Mouse (Mus musculus) liver, embryonic 15.5 days (tissue): ENCODE data around the gene Tmem39a. TPM values are rescaled to one million over a fixed set of nuclear protein-coding genes. Genes with fewer than 3 reads are reported as not detected.
A peak's percentile ranks its signal among the peaks of the same experiment; 100 is the strongest.

Source experiments
- ATAC-seq: fragments of 200-750 bp; cut with Nextera tagmentation; 2 replicates; pipeline ENCODE4 v1.8.0; 2017; ENCODE audit warnings: moderate number of reproducible peaks, mild to moderate bottlenecking, moderate library complexity; ENCODE audit not compliant: insufficient read depth
- H3K27ac ChIP-seq: fragments of 300-500 bp; sonication (generic); replicated peaks from 2 replicates; pipeline ENCODE4 v1.5.1; 2015; ENCODE audit warnings: mild to moderate bottlenecking, inconsistent platforms
- H3K27me3 ChIP-seq: fragments of 300-500 bp; sonication (generic); 2 replicates; pipeline ENCODE4 v1.6.1; 2015; ENCODE audit warnings: mild to moderate bottlenecking, inconsistent platforms
- H3K36me3 ChIP-seq: fragments of 300-500 bp; sonication (generic); replicated peaks from 2 replicates; pipeline ENCODE4 v1.6.1; 2015; ENCODE audit warnings: moderate library complexity, mild to moderate bottlenecking, inconsistent platforms
- H3K4me1 ChIP-seq: fragments of 300-500 bp; sonication (generic); replicated peaks from 2 replicates; pipeline ENCODE4 v1.6.1; 2015; ENCODE audit warnings: inconsistent platforms
- H3K4me2 ChIP-seq: fragments of 300-500 bp; sonication (generic); 2 replicates; pipeline ENCODE4 v1.6.1; 2015; ENCODE audit warnings: moderate library complexity, mild to moderate bottlenecking, inconsistent platforms
- H3K4me3 ChIP-seq: fragments of 300-500 bp; sonication (generic); replicated peaks from 2 replicates; pipeline ENCODE4 v1.5.1; 2015; ENCODE audit warnings: mild to moderate bottlenecking, inconsistent platforms
- H3K9ac ChIP-seq: fragments of 300-500 bp; sonication (generic); 2 replicates; pipeline ENCODE4 v1.6.1; 2015; ENCODE audit warnings: moderate library complexity, mild to moderate bottlenecking, inconsistent platforms
- H3K9me3 ChIP-seq: fragments of 300-500 bp; sonication (generic); replicated peaks from 2 replicates; pipeline ENCODE4 v1.6.1; 2016; ENCODE audit warnings: inconsistent platforms
- WGBS: fragments of 180-500 bp; shearing (Covaris S2); methylation state at CpG from one replicate; pipeline ENCODE4 v1.1.7; 2015; ENCODE audit warnings: mixed read lengths; ENCODE audit not compliant: insufficient replicate concordance; 5-methylcytosine and 5-hydroxymethylcytosine counted together
- polyA plus RNA-seq: library from polyadenylated mRNA; unstranded; fragments of >200 nt; fragmentation: Nextera tagmentation; extraction: Ambion mirVana; gene quantifications from 2 replicates; pipeline ENCODE4 v1.2.1, GENCODE M21; 2015

Gene Tmem39a
- polyA plus RNA-seq, 1 experiment from 2014 or later: 31.4 TPM

DNA sequence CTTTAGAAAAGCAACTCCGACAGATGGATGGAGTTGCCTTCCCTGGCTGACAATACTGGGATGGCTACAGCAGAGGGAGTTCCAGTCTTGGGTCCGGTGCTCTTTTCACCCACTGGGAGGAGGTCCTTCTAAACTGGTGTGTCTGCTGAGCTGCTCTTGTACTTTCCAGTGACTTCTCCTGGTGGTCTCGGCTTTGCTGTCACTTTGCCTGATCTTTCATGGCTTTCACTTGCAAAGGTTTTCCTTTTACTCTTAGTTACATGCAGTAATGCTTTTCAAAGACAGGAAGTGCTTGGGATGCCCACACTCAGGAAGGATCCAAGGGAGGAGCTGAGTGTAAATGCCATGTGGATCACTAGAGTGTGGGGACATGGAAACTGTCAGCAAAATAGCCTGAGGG, 33.0 kb downstream of the Tmem39a start:
- Histone ChIP-seq H3K4me1 (no peaks in the 10 kb centered on the region), H3K27me3 (no peaks in the 10 kb centered on the region), H3K9me3 (no peaks in the 10 kb centered on the region), H3K9ac (no peak overlapping the region), H3K4me2 (no peak overlapping the region), H3K27ac (no peak overlapping the region), H3K36me3 (peaks cover 57% of the 10 kb centered on the region), H3K4me3 (no peak overlapping the region)
- no peak for ATAC-seq
- WGBS: 59% methylated on average over 3 of the region's 3 CpGs

DNA sequence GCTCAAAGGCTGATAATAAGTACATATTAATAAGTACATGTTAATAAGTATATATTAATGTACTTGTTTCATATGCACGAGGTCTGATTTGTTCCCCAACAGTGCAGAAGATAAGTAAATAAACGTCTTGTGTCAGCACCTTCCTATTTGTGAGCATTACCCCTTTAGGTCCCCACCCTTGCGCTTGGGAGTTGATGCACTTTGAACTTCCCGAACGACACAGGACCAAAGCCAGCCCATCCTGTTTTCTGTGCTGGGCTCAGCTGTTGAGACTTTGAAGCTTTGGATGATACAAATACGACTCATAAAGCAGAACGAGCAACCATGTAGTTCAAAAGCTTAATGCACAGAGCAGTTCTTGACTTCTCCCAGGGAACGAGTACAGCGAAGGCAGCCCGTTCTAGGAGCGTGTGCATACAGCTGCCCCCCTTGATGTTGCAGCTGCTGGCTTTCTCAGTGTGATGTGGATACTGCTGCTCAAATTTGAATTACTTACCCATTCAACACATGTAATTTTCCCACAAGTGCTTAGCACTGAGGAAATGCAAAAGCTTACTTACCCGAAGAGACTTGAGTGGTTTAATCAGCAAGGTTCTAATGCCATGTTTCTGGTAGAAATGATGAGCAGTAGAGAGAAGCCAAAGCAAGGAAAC, 33.7 kb downstream of the Tmem39a start:
- Histone ChIP-seq H3K4me3 (no peak overlapping the region), H3K9ac (no peak overlapping the region), H3K9me3 (no peaks in the 10 kb centered on the region), H3K4me1 (no peaks in the 10 kb centered on the region), H3K36me3 (peaks cover 51% of the 10 kb centered on the region), H3K27ac (no peak overlapping the region), H3K4me2 (no peak overlapping the region), H3K27me3 (no peaks in the 10 kb centered on the region)
- no peak for ATAC-seq
- WGBS: 76% methylated on average over 12 of the region's 12 CpGs

DNA sequence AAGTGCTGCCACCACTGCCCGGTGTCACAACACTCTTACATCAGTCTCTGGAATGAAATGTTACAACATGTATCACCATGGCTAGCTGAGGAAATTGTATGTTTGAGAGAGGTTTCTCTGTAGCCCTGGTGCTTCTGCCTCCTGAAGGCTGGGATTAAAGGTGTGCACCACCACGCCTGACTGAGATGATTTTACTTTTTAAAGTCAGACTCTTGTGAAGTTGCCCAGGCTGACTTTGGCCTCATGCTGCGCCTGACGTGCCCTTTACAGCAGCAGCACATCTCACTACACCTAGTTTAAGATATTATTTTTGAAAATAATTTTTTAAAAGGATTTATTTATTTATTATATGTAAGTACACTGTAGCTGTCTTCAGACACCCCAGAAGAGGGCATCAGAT, 34.4 kb downstream of the Tmem39a start:
- no peak overlapping the region for H3K27ac ChIP-seq
- 69% methylated on average over 4 of the region's 4 CpGs for WGBS
- H3K4me3 ChIP-seq: no peak overlapping the region
- no peaks in the 10 kb centered on the region for H3K27me3 ChIP-seq
- peaks cover 43% of the 10 kb centered on the region for H3K36me3 ChIP-seq
- no peak for ATAC-seq
- no peak overlapping the region for H3K9ac ChIP-seq
- H3K4me2 ChIP-seq: no peak overlapping the region
- H3K9me3 ChIP-seq: no peaks in the 10 kb centered on the region
- no peaks in the 10 kb centered on the region for H3K4me1 ChIP-seq

DNA sequence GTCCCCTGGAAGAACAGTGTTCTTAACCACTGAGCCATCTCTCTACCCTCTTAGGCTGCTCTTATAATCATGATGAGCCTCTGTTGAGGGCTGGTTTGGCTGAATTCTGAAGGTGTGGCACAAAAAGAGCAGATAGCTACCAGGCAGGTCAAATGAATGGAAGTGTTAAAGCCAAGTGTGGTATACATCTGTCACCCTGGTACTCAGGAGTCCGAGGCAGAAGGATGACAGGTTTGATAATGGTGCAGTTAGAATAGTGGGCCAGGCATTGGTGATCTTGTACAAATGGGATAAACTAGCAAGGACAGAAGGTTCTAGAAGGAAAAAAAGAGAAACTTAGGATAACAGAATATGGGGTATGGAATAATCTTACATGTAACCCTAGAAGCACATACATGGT, 35.9 kb downstream of the Tmem39a start:
- no peak overlapping the region for H3K4me2 ChIP-seq
- H3K9me3 ChIP-seq: no peaks in the 10 kb centered on the region
- no peak overlapping the region for H3K4me3 ChIP-seq
- H3K27me3 ChIP-seq: no peaks in the 10 kb centered on the region
- H3K27ac ChIP-seq: no peak overlapping the region
- no peaks in the 10 kb centered on the region for H3K4me1 ChIP-seq
- peaks cover 29% of the 10 kb centered on the region for H3K36me3 ChIP-seq
- H3K9ac ChIP-seq: no peak overlapping the region
- no peak for ATAC-seq
- 57% methylated on average over 1 of the region's 1 CpGs for WGBS

DNA sequence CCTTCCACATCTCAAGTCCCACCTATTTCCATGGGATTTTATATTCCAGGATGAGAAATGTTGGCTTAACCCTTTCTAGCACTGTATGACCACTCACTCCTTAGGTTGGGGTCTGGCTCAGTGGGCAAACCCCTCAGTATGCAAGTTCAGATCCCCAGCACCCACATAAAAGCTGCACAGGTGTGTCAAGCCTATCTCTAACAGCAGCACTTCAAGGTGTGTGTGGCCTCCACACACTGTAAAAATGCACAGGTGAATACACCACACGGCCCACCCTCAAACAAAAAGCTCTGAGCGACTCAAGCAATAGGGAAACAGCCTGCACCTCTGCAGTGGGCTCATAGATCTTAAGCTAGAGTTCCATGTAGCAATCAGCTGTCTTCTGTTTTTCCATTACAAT, 37.6 kb downstream of the Tmem39a start:
- WGBS: 68% methylated on average over 2 of the region's 2 CpGs
- no peak overlapping the region for H3K27ac ChIP-seq
- no peak overlapping the region for H3K4me2 ChIP-seq
- no peaks in the 10 kb centered on the region for H3K4me1 ChIP-seq
- H3K9me3 ChIP-seq: no peaks in the 10 kb centered on the region
- peaks cover 20% of the 10 kb centered on the region for H3K36me3 ChIP-seq
- H3K9ac ChIP-seq: no peak overlapping the region
- no peaks in the 10 kb centered on the region for H3K27me3 ChIP-seq
- no peak for ATAC-seq
- H3K4me3 ChIP-seq: no peak overlapping the region

DNA sequence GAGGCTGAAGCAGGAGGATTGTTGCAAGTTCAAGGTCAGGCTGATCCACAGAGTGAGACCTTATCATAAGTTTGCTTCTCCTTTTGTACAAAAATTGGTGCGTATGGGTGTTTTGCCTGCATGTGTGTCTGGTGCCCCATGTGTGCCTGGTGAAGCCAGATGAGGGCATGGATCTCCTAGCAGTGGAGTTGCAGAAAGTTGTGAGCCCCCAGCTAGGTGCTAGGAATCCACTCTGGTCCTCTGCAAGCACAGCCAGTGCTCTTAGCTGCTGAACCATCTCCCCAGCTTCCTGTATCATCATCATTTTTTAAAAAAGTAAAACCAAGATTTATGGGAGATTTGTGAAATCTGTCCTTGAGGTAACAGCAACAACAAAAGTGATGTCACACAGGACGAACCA, 38.2 kb downstream of the Tmem39a start:
- no peak for ATAC-seq
- H3K27ac ChIP-seq: no peak overlapping the region
- no peak overlapping the region for H3K4me3 ChIP-seq
- H3K9ac ChIP-seq: no peak overlapping the region
- H3K4me1 ChIP-seq: no peaks in the 10 kb centered on the region
- H3K27me3 ChIP-seq: no peaks in the 10 kb centered on the region
- no peaks in the 10 kb centered on the region for H3K9me3 ChIP-seq
- WGBS: 68% methylated on average over 2 of the region's 2 CpGs
- H3K4me2 ChIP-seq: no peak overlapping the region
- H3K36me3 ChIP-seq: peaks cover 15% of the 10 kb centered on the region

DNA sequence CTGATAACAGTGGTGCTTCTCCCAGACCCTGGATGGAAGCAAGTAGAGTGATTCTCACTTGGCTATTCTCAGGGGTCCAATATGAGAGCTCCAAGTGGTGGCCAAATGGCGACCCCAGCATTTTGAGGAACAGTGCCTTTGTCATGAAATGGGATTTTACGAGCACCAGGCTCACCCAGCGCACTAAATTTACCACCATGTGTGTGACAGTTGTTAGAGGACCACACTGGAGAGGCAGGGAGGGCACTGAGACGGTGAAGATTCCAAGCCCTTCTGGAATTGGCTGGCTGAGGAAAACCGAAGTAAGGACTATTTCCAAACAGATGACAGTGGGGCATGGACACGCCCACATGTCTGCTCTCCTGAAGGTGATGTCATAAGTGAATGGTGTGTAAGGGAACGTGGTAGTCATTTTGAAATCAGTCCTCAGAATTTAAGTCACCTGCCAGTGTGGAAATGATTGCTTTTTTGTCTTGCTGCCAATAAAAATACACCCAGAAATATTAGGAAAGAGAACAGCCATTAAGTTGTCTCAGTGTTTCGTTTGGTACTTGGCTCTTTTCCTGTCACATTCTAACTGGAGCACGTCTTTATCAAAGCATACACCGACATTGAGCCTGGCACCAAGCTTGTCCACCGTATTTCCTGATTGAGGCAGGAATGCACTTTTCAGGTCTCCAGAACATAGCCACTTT, 40.6 kb downstream of the Tmem39a start:
- Histone ChIP-seq H3K9ac (no peak overlapping the region), H3K9me3 (no peaks in the 10 kb centered on the region), H3K4me2 (no peak overlapping the region), H3K27ac (no peak overlapping the region), H3K27me3 (no peaks in the 10 kb centered on the region), H3K36me3 (no peaks in the 10 kb centered on the region), H3K4me3 (no peak overlapping the region), H3K4me1 (no peaks in the 10 kb centered on the region)
- ATAC-seq: no peak
- 52% methylated on average over 11 of the region's 11 CpGs for WGBS

DNA sequence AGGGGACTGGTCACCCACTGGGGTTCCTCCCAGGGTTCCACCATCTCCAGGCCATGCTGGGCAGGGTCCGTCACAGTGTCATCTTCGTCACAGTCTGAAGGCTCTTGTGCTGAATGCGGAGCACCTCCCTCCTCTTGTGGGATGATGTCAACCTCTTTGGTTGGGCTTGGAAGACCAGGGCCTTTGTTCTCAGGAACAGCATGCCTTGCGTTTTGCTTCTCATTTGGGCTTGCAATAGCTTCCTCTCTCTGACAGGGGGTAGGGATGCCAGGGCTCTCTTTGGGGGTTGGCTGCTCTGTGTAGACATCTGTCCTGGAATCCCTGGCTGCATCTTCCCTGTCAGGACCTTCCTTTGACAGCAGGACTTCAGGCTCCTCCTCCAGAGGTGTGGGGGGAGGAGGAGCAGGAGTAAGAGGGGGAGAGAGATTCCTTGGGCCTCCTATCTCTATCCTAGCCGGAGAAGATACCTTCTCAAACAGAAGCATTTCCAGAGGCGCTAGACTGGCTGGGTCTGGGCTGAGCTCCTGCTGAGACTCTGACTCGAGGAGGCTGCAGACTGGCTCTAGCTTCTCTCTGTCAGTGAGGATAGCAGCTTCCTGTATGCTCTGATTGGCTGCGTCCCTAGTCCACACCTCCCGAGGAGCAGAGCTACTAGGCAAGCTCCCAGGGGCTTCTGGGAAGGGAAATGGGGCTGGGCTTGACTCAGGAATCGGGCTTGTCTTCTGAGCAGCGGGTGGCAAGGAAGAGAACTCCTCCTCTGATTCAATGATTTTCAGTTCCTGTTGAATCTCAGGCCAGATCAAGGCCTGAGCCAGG, 44.7 kb downstream of the Tmem39a start:
- Histone ChIP-seq H3K27ac (no peak overlapping the region), H3K9me3 (no peaks in the 10 kb centered on the region), H3K4me1 (no peaks in the 10 kb centered on the region), H3K4me3 (no peak overlapping the region), H3K27me3 (no peaks in the 10 kb centered on the region), H3K4me2 (peak overlapping the region; percentile 18; the same call in 1 of the 2 replicates), H3K36me3 (no peaks in the 10 kb centered on the region), H3K9ac (no peak overlapping the region)
- ATAC-seq: no peak
- WGBS: 52% methylated on average over 11 of the region's 11 CpGs

DNA sequence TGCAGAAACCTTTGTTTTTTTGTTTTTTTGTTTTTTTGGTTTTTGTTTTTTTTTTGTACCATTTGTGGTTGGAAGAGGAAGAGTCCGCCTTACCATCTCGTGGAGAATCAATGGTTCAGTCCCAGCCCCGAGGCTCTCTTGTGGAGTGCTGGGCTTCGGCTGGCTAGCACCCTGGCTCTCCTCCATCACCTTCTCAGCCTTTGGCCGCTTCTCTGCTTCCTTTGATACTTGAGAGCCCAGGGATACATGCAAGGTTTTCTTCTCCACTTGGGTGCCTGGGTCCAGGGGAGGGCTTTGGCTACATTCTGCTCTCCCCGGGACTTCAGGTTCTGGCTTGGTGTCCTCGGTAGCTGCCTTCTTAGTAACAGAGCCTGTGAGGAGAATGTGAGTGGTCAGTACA, 48.0 kb downstream of the Tmem39a start:
- Histone ChIP-seq H3K36me3 (no peaks in the 10 kb centered on the region), H3K4me3 (no peak overlapping the region), H3K9me3 (no peaks in the 10 kb centered on the region), H3K9ac (no peak overlapping the region), H3K27me3 (no peaks in the 10 kb centered on the region), H3K4me1 (no peaks in the 10 kb centered on the region), H3K4me2 (no peak overlapping the region), H3K27ac (no peak overlapping the region)
- WGBS: 58% methylated on average over 7 of the region's 7 CpGs
- no peak for ATAC-seq

DNA sequence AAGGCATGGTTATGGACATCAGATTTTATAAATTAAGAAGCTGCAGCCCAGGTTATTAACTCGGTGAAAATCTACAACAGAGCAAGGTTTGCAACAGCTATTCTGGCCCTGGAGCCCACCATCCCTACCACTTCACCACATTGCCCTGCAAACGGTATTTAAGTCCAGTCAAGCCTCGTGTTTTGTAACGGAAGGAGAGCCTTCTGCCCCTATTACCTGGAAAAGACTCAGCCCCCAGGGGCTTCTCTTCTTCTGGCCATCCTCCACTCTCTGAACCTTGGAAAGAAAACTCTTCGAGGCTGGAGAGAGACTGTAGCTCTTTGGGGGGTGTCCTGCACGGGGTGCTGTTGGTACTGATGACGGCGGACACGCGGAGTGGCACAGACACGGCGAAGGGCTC, 50.2 kb downstream of the Tmem39a start:
- Histone ChIP-seq H3K27ac (no peak overlapping the region), H3K4me2 (no peak overlapping the region), H3K4me3 (no peak overlapping the region), H3K4me1 (no peaks in the 10 kb centered on the region), H3K9ac (no peak overlapping the region), H3K36me3 (no peaks in the 10 kb centered on the region), H3K27me3 (no peaks in the 10 kb centered on the region), H3K9me3 (no peaks in the 10 kb centered on the region)
- WGBS: 71% methylated on average over 12 of the region's 12 CpGs
- ATAC-seq: no peak

DNA sequence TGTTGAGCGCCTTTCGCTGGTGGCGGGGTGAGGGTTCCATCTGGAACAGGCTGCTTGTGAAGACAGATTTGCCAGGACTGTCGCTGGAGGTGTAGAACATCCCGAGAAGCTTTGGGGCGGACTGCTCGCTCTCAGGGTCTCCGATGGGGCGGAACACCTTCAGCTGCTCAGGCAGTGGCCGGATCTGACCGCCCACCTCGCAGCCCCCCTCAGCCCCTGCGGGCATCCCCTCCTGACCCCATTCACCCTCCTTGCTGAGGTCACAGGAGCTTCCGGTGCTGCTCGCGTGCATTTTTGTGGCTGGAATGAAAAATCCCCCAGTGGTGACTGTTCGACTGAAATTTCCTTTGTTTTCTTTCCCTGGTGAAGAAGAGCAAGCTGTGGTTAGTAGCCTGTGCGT, 50.6 kb downstream of the Tmem39a start:
- H3K4me2 ChIP-seq: no peak overlapping the region
- no peak for ATAC-seq
- H3K27me3 ChIP-seq: no peaks in the 10 kb centered on the region
- no peak overlapping the region for H3K27ac ChIP-seq
- H3K9ac ChIP-seq: no peak overlapping the region
- WGBS: 69% methylated on average over 18 of the region's 18 CpGs
- no peak overlapping the region for H3K4me3 ChIP-seq
- H3K9me3 ChIP-seq: no peaks in the 10 kb centered on the region
- H3K4me1 ChIP-seq: no peaks in the 10 kb centered on the region
- H3K36me3 ChIP-seq: no peaks in the 10 kb centered on the region
